Mouse (Mus musculus): ENCODE data around the gene Nphs2. TPM values are rescaled to one million over a fixed set of nuclear protein-coding genes. Genes with fewer than 3 reads are reported as not detected.
A peak's percentile ranks its signal among the peaks of the same experiment; 100 is the strongest.
"Not testable (repeated sequence)": the region's sequence is repeated elsewhere in the genome, so short reads cannot be mapped to it uniquely, and the experiment has no call there.

The Nphs2 gene
- polyA plus RNA-seq (2012; rRNA removed) = not detected in 2 replicates

- no peaks in the 10 kb centered on the region for H3K36me3 ChIP-seq (ENCODE audit: control insufficient read depth, insufficient read depth, low read length)
- no peak for DNase-seq (ENCODE audit: low read depth in 1 of 2, low spot score in 2 of 2)
- H3K27ac ChIP-seq (ENCODE audit: insufficient read depth, low read length) = no peak within 1 kb of the TSS
- TF ChIP-seq POLR2A (IDR thresholded peaks at IDR 0.05; ENCODE audit: low read depth, low read length) = no peak
- TF ChIP-seq CTCF (IDR thresholded peaks at IDR 0.05; ENCODE audit: extremely low read depth, insufficient read depth, insufficient read length, insufficient replicate concordance) = no peak
- 19% methylated on average over 29 of the region's 29 CpGs for WGBS
- no peak within 1 kb of the TSS for H3K4me3 ChIP-seq (ENCODE audit: extremely low read depth, insufficient read depth, insufficient read length)
- H3K4me1 ChIP-seq (ENCODE audit: control insufficient read depth, insufficient read depth, insufficient read length) = no peaks in the 10 kb centered on the region
- no peaks in the 10 kb centered on the region for H3K27me3 ChIP-seq (ENCODE audit: control insufficient read depth, insufficient read depth, low read length)
Measured at GRCm38 (mm10) chr1:156310630-156311029, at the start of gene Nphs2. Gene Nphs2 (plus strand): TSS chr1:156310727.

DNA sequence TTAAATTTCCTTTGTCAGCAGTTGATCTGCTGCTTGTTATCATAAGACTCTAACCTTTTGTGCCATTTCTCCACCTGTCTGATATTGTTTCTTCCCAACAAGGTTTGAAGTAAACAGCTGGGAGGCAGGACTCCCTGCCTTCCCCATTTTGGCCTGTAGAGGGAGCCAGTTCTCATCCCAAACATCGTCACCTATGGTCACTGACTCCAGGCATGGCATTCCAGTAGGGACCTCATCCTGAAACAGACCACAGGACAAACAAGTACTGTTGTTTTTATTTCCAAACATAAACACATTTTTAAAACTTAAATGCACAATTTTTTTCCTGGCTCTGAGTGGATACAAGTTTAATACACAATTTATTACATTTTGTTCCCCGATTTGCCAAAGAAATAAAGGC, 47.2 kb upstream of the Nphs2 start:
- Histone ChIP-seq H3K27me3 (ENCODE audit: control insufficient read depth, insufficient read depth, low read length) (no peaks in the 10 kb centered on the region), H3K36me3 (ENCODE audit: control insufficient read depth, insufficient read depth, low read length) (no peaks in the 10 kb centered on the region), H3K27ac (ENCODE audit: insufficient read depth, low read length) (no peak overlapping the region), H3K4me1 (ENCODE audit: control insufficient read depth, insufficient read depth, insufficient read length) (no peaks in the 10 kb centered on the region), H3K4me3 (ENCODE audit: extremely low read depth, insufficient read depth, insufficient read length) (no peak overlapping the region)
- no peak for TF ChIP-seq POLR2A (IDR thresholded peaks at IDR 0.05; ENCODE audit: low read depth, low read length)
- peak; percentile 62; the same call in 1 of the 2 replicates for TF ChIP-seq CTCF (IDR thresholded peaks at IDR 0.05; ENCODE audit: extremely low read depth, insufficient read depth, insufficient read length, insufficient replicate concordance)
- 67% methylated on average over 2 of the region's 2 CpGs for WGBS
- DNase-seq (ENCODE audit: low read depth in 1 of 2, low spot score in 2 of 2) = peak in 1 of 2 experiments; percentile 8

DNA sequence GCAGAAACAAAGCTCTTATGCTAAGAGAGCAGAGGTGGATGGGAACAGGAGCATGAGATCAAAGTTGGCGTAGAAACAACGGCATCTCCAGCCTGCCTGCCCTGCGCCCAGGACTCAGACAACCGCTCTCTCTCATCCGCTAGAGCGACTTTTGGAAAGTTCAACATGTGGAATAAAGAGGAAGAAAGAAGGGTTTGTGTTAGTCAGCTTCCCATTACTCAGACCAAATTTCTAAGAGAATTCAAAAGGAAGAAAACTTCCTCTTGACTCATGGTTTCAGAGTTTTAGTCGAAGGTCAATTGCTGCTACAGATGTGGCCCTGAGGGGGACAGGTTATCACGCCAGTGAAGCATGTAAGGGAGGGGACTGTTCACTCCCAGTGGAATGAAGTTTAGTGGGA, 46.6 kb upstream of the Nphs2 start:
- no peak for DNase-seq (ENCODE audit: low read depth in 1 of 2, low spot score in 2 of 2)
- 80% methylated on average over 8 of the region's 8 CpGs for whole genome bisulfite sequencing
- Histone ChIP-seq H3K27ac (ENCODE audit: insufficient read depth, low read length) (no peak overlapping the region), H3K4me3 (ENCODE audit: extremely low read depth, insufficient read depth, insufficient read length) (no peak overlapping the region), H3K27me3 (ENCODE audit: control insufficient read depth, insufficient read depth, low read length) (no peaks in the 10 kb centered on the region), H3K4me1 (ENCODE audit: control insufficient read depth, insufficient read depth, insufficient read length) (no peaks in the 10 kb centered on the region), H3K36me3 (ENCODE audit: control insufficient read depth, insufficient read depth, low read length) (no peaks in the 10 kb centered on the region)
- TF ChIP-seq POLR2A (IDR thresholded peaks at IDR 0.05; ENCODE audit: low read depth, low read length) (no peak), CTCF (IDR thresholded peaks at IDR 0.05; ENCODE audit: extremely low read depth, insufficient read depth, insufficient read length, insufficient replicate concordance) (no peak)

- not testable (repeated sequence) for DNase-seq (ENCODE audit: low read depth in 1 of 2, low spot score in 2 of 2)
- WGBS = 87% methylated on average over 3 of the region's 3 CpGs
Measured at GRCm38 (mm10) chr1:156268546-156268945, 42.0 kb upstream of the Nphs2 start.

GRCm38 (mm10) chr1:156270471-156270870, 40.1 kb upstream of the Nphs2 start:
- 90% methylated on average over 9 of the region's 9 CpGs for WGBS
- Histone ChIP-seq H3K27ac (ENCODE audit: insufficient read depth, low read length) (no peak overlapping the region), H3K36me3 (ENCODE audit: control insufficient read depth, insufficient read depth, low read length) (no peaks in the 10 kb centered on the region), H3K4me1 (ENCODE audit: control insufficient read depth, insufficient read depth, insufficient read length) (no peaks in the 10 kb centered on the region), H3K4me3 (ENCODE audit: extremely low read depth, insufficient read depth, insufficient read length) (no peak overlapping the region), H3K27me3 (ENCODE audit: control insufficient read depth, insufficient read depth, low read length) (no peaks in the 10 kb centered on the region)
- DNase-seq (ENCODE audit: low read depth in 1 of 2, low spot score in 2 of 2) = no peak
- TF ChIP-seq POLR2A (IDR thresholded peaks at IDR 0.05; ENCODE audit: low read depth, low read length) (no peak), CTCF (IDR thresholded peaks at IDR 0.05; ENCODE audit: extremely low read depth, insufficient read depth, insufficient read length, insufficient replicate concordance) (no peak)

More at GRCm38 (mm10) chr1:156268546-156268945, 42.0 kb upstream of the Nphs2 start:
- not testable (repeated sequence) for H3K4me3 ChIP-seq (ENCODE audit: extremely low read depth, insufficient read depth, insufficient read length); H3K4me1 ChIP-seq (ENCODE audit: control insufficient read depth, insufficient read depth, insufficient read length); H3K27ac ChIP-seq (ENCODE audit: insufficient read depth, low read length); H3K36me3 ChIP-seq (ENCODE audit: control insufficient read depth, insufficient read depth, low read length); H3K27me3 ChIP-seq (ENCODE audit: control insufficient read depth, insufficient read depth, low read length)

GRCm38 (mm10) chr1:156271654-156272053, 38.9 kb upstream of the Nphs2 start:
- no peaks in the 10 kb centered on the region for H3K4me1 ChIP-seq (ENCODE audit: control insufficient read depth, insufficient read depth, insufficient read length)
- H3K27ac ChIP-seq (ENCODE audit: insufficient read depth, low read length) = no peak overlapping the region
- no peak overlapping the region for H3K4me3 ChIP-seq (ENCODE audit: extremely low read depth, insufficient read depth, insufficient read length)
- WGBS = 44% methylated on average over 5 of the region's 5 CpGs
- no peaks in the 10 kb centered on the region for H3K27me3 ChIP-seq (ENCODE audit: control insufficient read depth, insufficient read depth, low read length)
- no peak for DNase-seq (ENCODE audit: low read depth in 1 of 2, low spot score in 2 of 2)
- no peak for TF ChIP-seq CTCF (IDR thresholded peaks at IDR 0.05; ENCODE audit: extremely low read depth, insufficient read depth, insufficient read length, insufficient replicate concordance)
- TF ChIP-seq POLR2A (IDR thresholded peaks at IDR 0.05; ENCODE audit: low read depth, low read length) = no peak
- no peaks in the 10 kb centered on the region for H3K36me3 ChIP-seq (ENCODE audit: control insufficient read depth, insufficient read depth, low read length)

DNA sequence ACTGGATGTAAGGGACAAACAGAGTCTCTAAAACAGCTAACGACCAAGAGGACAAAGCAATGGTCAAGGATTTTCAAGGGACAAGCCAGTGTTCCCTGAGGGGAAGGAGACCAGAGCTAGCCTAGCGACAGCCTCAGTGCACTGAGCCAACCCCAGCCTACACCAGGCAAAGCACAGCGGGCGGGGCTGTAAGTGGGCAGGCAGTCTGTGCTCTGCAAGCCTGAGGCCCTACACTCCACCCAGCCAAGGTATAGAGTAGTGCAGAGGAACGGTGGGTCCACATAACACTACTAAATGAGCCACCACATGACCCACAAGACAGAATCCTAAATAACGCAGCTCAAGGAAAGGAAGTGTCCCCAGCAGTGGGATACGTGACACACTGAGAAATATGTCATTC, 36.9 kb upstream of the Nphs2 start:
- Histone ChIP-seq H3K27me3 (ENCODE audit: control insufficient read depth, insufficient read depth, low read length) (no peaks in the 10 kb centered on the region), H3K4me1 (ENCODE audit: control insufficient read depth, insufficient read depth, insufficient read length) (no peaks in the 10 kb centered on the region), H3K27ac (ENCODE audit: insufficient read depth, low read length) (no peak overlapping the region), H3K4me3 (ENCODE audit: extremely low read depth, insufficient read depth, insufficient read length) (no peak overlapping the region), H3K36me3 (ENCODE audit: control insufficient read depth, insufficient read depth, low read length) (no peaks in the 10 kb centered on the region)
- DNase-seq (ENCODE audit: low read depth in 1 of 2, low spot score in 2 of 2) = no peak
- TF ChIP-seq POLR2A (IDR thresholded peaks at IDR 0.05; ENCODE audit: low read depth, low read length) = no peak
- TF ChIP-seq CTCF (IDR thresholded peaks at IDR 0.05; ENCODE audit: extremely low read depth, insufficient read depth, insufficient read length, insufficient replicate concordance) = no peak
- 78% methylated on average over 7 of the region's 7 CpGs for WGBS
